Mouse (Mus musculus): ENCODE results near the gene H2-Q2. TPM values are rescaled to one million over a fixed set of nuclear protein-coding genes. Genes with fewer than 3 reads are reported as not detected.
"Not testable (repeated sequence)": the region's sequence is repeated elsewhere in the genome, so short reads cannot be mapped to it uniquely, and the experiment has no call there.

H2-Q2 gene
- total RNA-seq, 2 experiments from 2014 or later, result 0.48 to 2.2 TPM

DNA sequence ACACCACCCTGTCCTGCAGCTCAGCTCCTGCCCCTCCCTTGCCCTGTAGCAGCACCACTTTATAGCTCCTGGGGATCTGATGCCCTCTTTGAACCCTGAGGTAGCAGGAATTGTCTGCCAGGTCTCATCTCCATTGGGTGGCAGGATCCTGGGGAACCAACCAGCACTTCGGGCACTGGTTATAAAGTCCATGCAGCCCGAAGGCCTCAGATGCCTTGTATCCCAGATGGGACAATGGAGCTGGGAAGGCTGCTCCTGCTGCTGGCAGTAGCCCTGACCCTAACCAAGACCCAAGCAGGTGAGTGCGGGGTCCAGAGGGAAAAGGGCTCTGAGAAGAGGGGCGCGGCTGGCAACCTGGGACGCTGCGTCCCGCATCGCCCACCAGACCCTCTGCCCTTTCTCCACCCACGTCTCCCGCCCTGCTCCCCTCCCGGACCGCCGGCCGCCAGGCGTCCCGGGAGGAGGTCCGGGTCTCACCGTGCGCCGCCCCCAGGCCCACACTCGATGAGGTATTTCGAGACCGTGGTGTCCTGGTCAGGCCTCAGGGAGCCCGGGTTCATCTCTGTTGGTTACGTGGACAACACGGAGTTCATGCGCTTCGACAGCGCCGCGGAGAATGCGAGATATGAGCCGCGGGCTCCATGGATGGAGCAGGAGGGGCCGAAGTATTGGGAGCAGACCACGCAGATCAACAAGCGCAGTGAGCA lies 16.9 kb downstream of the H2-Q2 start:
- DNase-seq, result no peak
- intact Hi-C loops (cut with DNase I), result loop anchor here (1.0 kb wide), 1 partner anchor 40 kb away; no protein-coding TSS in a partner anchor

DNA sequence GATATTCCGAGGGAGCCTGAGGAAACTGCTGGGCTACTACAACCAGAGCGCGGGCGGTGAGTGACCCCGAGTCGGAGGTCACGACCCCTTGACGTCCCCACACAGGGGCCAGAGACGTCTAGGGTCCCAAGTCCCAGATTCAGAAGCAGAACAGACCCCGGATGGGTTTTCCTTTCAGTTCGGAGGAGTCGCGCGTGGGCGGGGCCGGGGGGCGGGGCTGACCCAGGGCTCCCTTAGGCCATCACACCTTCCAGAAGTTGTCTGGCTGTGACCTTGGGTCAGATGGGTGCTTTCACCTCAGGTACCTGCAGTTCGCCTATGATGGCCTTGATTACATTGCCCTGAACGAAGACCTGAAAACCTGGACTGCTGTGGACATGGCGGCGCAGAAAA lies 17.4 kb downstream of the H2-Q2 start:
- no peak for DNase-seq
- intact Hi-C loops (cut with DNase I), result loop anchor here (1.0 kb wide), 1 partner anchor 40 kb away; no protein-coding TSS in a partner anchor

DNA sequence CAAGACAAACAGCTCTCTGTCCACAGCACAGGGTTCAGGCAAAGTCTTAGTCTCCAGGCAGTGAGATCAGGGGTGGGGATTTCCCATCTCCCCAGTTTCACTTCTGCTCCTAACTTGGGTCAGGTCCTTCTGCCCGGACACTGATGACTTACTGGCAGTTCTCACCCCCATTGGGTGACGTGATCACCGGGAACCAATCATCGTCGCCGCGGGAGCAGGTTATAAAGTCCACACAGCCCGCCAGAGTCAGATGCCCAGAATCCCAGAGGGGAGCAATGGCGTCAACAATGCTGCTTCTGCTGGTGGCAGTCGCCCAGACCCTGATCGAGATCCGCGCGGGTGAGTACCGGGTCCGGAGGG lies 37.3 kb downstream of the H2-Q2 start, which contains the start of gene H2-Q4:
Gene H2-Q4 (plus strand): TSS at position 249 of the 360 bp plus-strand sequence.
- intact Hi-C loops (cut with DNase I), result no loop called here
- DNase-seq, result peak; percentile 80

DNA sequence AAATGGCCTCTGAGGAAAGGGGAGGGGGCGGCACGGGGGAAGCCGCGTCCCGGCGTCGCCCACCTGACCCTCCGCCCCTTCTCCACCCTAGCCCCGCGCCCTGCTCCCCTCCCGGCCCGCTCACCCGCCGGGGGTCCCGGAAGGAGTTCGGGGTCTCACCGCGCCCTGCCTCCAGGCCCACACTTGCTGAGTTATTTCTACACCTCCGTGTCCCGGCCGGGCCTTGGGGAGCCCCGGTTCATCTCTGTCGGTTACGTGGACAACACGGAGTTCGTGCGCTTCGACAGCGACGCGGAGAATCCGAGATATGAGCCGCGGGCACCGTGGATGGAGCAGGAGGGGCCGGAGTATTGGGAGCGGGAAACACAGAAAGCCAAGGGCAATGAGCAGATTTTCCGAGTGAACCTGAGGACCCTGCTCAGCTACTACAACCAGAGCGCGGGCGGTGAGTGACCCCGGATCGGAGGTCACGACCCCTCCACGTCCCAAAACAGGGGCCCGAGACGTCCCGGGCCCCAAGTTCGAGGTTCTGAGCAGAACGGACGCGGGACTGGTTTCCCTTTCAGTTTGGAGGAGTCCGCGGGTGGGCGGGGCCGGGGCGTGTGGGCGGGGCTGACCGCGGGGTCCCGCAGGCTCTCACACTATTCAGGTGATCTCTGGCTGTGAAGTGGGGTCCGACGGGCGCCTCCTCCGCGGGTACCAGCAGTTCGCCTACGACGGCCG lies 37.8 kb downstream of the H2-Q2 start:
- intact Hi-C loops (cut with DNase I), result no loop called here
- peak; percentile 9 for DNase-seq

DNA sequence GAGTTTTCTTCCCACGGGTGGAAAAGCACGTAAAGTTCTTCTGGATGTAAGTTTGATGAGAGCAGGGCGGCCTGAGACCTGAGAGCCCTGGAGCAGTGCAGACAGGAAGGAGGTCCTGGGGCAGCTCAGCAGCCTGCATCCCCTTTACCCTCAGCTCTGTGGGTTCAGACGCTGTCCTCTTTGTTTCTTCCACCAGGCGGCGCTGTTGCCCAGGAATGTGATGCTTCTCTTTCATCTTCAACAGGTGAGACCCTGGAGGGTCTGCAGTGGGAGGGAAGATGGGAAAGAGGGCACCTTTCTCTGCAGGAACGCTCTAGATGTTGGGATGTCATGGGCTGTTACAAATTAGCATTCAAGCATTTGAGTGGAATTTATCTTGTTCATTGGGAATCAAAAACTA lies 47.8 kb downstream of the H2-Q2 start:
- DNase-seq, result peak; percentile 21
- intact Hi-C loops (cut with DNase I), result not testable (repeated sequence)

DNA sequence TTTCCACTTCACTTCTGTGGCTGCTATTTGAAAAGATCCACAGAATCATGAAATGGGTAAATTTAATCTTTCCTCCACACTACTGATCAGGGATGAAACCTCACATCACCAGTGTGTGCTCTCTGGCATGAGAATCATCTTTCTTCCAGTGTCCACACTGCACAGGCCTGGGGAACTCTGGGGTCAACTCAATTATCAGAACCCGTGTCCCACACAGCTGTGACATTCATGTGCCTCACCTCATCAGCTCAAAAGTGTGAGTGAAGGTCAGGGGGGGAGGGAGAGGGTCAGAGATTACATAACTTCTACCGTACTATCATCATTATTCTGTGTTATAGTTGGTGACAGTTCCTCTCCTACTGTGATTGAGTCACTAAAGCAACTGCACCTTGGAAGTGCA lies 50.6 kb downstream of the H2-Q2 start:
- DNase-seq; intact Hi-C loops (cut with DNase I): not testable (repeated sequence)

DNA sequence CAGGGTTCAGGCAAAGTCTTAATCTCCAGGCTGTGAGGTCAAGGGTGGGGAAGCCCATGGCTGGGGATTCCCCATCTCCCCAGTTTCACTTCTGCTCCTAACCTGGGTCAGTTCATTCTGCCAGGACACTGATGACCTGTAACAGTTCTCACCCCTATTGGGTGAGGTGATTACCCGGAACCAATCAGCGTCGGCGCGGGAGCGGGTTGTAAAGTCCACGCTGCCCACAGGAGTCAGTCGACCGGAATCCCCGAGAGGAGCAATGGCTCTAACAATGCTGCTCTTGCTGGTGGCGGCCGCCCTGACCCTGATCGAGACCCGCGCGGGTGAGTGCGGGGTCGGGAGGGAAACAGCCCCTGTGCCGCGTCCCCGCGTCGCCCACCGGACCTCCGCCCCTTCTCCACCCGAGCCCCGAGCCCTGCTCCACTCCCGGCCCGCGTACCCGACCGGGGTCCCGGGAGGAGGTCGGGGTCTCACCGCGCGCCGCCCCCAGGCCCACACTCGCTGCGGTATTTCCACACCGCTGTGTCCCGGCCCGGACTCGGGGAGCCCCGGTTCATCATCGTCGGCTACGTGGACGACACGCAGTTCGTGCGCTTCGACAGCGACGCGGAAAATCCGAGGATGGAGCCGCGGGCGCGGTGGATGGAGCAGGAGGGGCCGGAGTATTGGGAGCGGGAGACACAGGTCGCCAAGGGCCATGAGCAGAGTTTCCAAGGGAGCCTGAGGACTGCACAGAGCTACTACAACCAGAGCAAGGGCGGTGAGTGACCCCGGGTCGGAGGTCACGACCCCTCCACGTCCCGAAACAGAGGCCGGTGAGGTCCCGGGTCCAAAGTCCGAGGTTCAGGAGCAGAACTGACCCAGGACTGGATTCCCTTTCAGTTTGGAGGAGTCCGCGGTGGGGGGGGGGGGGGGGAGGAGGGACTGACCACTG lies 52.1 kb downstream of the H2-Q2 start:
- intact Hi-C loops (cut with DNase I), result not testable (repeated sequence)

More for the DNA sequence above, 52.1 kb downstream of the H2-Q2 start:
- DNase-seq, result not testable (repeated sequence)

Other genes starting within 250 kb of the H2-Q2 start
- gene Ly6g5c, start 234.0 kb upstream of the H2-Q2 start, total RNA-seq (2021), result not detected
- 1 to 10 TPM in 1 of 2 experiments, under 1 TPM in 1; 0.81 to 2.3 TPM for gene Ly6g5b, start 226.8 kb upstream of the H2-Q2 start, total RNA-seq (2021)
- gene Gpank1, start 220.8 kb upstream of the H2-Q2 start, total RNA-seq (2021), result 10 to 100 TPM; 10.7 to 12.1 TPM
- 100 to 1,000 TPM; 210 to 214 TPM for gene Csnk2b, start 220.2 kb upstream of the H2-Q2 start, total RNA-seq (2021)
- 10 to 100 TPM; 19.8 to 20.1 TPM for gene D17H6S53E, start 215.9 kb upstream of the H2-Q2 start, total RNA-seq (2021)
- under 1 TPM in 1 of 2 experiments, not detected in 1; 0.52 TPM for gene Apom, start 210.2 kb upstream of the H2-Q2 start, total RNA-seq (2021)
- gene Bag6, start 207.1 kb upstream of the H2-Q2 start, total RNA-seq (2021), result 100 to 1,000 TPM; 395 to 410 TPM
- 100 to 1,000 TPM; 311 to 315 TPM for gene Prrc2a, start 177.3 kb upstream of the H2-Q2 start, total RNA-seq (2021)
- gene Aif1, start 166.2 kb upstream of the H2-Q2 start, total RNA-seq (2021), result 1 to 10 TPM; 2.5 to 3.6 TPM
- 10 to 100 TPM; 12.3 to 17.6 TPM for gene Lst1, start 153.8 kb upstream of the H2-Q2 start, total RNA-seq (2021)
- under 1 TPM; 0.77 to 0.88 TPM for gene Ltb, start 147.8 kb upstream of the H2-Q2 start, total RNA-seq (2021)
- gene Tnf, start 140.2 kb upstream of the H2-Q2 start, total RNA-seq (2021), result under 1 TPM in 1 of 2 experiments, not detected in 1; 0.52 TPM
- gene Lta, start 136.9 kb upstream of the H2-Q2 start, total RNA-seq (2021), result 1 to 10 TPM in 1 of 2 experiments, under 1 TPM in 1; 0.82 to 1.0 TPM
- gene Gm16181, start 121.4 kb upstream of the H2-Q2 start, total RNA-seq (2021), result not detected
- 100 to 1,000 TPM; 122 to 142 TPM for gene Atp6v1g2, start 108.6 kb upstream of the H2-Q2 start, total RNA-seq (2021)
- gene Nfkbil1, start 106.5 kb upstream of the H2-Q2 start, total RNA-seq (2021), result 10 to 100 TPM; 14.7 to 14.8 TPM
- gene Ddx39b, start 100.5 kb upstream of the H2-Q2 start, total RNA-seq (2021), result 100 to 1,000 TPM; 324 to 337 TPM
- 10 to 100 TPM; 19.1 to 22.8 TPM for gene H2-D1, start 79.5 kb upstream of the H2-Q2 start, total RNA-seq (2021)
- gene H2-Q1, start 21.8 kb upstream of the H2-Q2 start, total RNA-seq (2021), result under 1 TPM; 0.28 to 0.32 TPM
- gene H2-Q4, start 37.4 kb downstream of the H2-Q2 start, total RNA-seq (2021), result 1 to 10 TPM; 1.6 TPM
- gene H2-Q6, start 82.6 kb downstream of the H2-Q2 start, total RNA-seq (2021), result under 1 TPM; 0.18 to 0.36 TPM
- gene H2-Q7, start 96.9 kb downstream of the H2-Q2 start, total RNA-seq (2021), result under 1 TPM; 0.36 to 0.66 TPM
- under 1 TPM; 0.16 to 0.20 TPM for gene H2-Q10, start 127.8 kb downstream of the H2-Q2 start, total RNA-seq (2021)
- not detected for gene Pou5f1, start 163.8 kb downstream of the H2-Q2 start, total RNA-seq (2021)
- 1 to 10 TPM; 7.2 to 9.3 TPM for gene Tcf19, start 174.6 kb downstream of the H2-Q2 start, total RNA-seq (2021)
- 10 to 100 TPM; 13.6 TPM for gene Cchcr1, start 174.9 kb downstream of the H2-Q2 start, total RNA-seq (2021)
- gene Psors1c2, start 191.0 kb downstream of the H2-Q2 start, total RNA-seq (2021), result 1 to 10 TPM; 1.5 to 2.4 TPM
- under 1 TPM; 0.26 to 0.36 TPM for gene Cdsn, start 209.9 kb downstream of the H2-Q2 start, total RNA-seq (2021)
- gene 2300002M23Rik, start 225.2 kb downstream of the H2-Q2 start, total RNA-seq (2021), result not detected